Mouse (Mus musculus) E14TG2a.4 (cell line): ENCODE data around the gene Acsm1.

Source experiments
- CTCF ChIP-seq: conservative IDR thresholded peaks from 2 replicates; pipeline ENCODE4 v1.5.1; 2014; ENCODE audit warnings: low read length
- NANOG ChIP-seq: IDR thresholded peaks from 2 replicates; pipeline ENCODE4 v1.6.1; 2014; ENCODE audit warnings: borderline replicate concordance, low read length, mixed read lengths
- POU5F1 ChIP-seq: IDR thresholded peaks from 2 replicates; pipeline ENCODE4 v1.6.1; 2014; ENCODE audit warnings: low read length, borderline replicate concordance

GRCm38 (mm10) chr7:119604903-119605483 is 1.8 kb upstream of the Acsm1 start:
- TF ChIP-seq POU5F1 = no peak
- no peak for TF ChIP-seq CTCF
- no peak for TF ChIP-seq NANOG
